Mouse (Mus musculus) frontal cortex, postnatal 10 days (tissue): ENCODE measurements around the gene Sac3d1.

Experiments
- DNase-seq, 2 experiments: peaks; one replicate each; pipeline ENCODE4 v3.0.0; 2022; ENCODE audit warnings: low spot score in 2 of 2, mixed read lengths in 1 of 2

Gene Sac3d1

DNA sequence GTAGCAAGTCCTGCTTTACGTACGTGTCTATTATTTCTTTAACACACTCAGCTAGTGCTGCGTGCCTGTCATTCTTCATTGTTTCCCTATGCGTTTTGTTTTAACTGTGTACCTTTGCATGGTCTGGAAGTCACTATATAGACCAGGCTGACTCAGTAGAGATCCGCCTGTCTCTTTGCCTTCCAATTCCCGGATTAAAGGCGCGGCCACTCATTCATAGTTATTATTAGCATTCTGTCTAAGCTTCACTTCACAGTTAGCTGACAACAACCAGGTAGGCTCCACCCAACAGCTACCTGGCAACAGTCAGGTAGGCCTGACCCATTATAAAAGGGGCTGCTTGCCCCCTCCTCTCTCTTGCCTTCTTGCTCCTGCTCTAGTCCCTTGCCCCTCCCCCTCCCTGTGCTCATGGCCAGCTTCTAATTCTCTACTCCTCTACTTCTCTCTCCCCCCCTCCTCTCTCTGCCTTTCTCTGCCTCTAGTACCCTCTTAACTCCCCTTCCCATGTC is 281 bp upstream of the Sac3d1 start:
- DNase-seq: no peak

DNA sequence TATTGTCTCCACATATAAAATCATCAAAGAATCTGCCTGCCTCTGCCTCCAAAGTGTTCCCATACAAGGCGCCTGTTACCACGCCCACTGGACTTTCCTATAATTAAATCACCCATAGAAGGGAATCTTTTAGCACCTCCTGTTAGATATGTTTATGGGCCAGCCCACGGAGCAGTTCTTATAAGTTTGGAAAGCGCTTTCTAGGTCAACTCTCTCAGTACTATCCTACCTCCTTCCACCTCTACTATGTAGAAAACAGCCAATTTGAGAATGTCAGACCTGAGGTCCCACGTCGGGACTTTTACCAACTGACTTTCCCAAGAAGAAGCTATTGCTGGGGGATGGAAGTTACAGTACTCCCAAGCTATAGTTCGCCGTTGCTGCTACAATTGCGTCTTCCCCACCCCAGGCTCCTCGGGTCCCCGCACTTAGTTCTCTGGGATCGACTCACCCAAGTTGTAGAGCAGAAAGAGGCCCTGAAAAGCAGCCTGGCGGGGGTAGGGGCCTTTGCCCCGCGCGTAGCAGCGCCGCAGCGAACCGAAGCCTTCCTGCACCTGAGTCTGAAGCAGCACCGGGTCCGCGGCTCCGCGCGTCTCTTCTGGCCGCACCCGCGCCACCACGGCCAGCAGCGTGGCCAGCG is 984 bp downstream of the Sac3d1 start:
- DNase-seq: no peak

DNA sequence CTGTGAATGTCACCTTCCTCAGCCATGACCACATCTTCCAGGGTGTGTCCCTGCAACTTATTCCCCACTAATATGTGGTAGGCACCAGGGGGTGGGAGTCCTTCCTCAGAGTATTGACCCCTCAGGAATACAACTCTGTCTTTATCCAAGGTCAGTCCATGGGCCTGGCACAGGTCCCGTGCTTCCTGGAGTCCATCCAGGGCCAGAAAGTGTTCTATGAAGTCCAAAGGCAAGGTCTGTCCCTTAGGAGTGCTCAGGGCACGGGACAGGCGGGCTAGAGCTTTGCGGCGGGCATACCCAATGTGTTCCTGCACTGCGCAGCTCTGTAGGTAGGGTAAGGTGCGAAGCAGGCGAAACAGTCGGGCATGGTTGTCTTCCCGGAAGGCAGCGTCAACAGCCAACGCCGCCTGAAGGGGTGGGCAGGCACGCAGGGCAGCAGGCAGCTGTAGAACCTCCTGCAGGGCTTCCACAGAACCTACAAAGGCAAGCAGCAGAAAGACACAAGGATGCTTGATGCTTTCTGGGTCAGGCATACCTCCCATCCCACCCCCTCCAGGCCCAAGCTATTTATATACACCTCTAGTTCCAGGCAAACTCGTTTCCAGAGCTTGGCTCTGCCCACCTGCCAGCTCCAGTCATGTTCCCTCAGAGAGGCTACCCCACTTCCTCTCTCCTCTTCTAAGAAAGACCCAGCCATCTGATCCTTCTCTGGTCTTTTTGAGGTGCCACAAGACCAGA is 2.2 kb downstream of the Sac3d1 start:
- DNase-seq: no peak

DNA sequence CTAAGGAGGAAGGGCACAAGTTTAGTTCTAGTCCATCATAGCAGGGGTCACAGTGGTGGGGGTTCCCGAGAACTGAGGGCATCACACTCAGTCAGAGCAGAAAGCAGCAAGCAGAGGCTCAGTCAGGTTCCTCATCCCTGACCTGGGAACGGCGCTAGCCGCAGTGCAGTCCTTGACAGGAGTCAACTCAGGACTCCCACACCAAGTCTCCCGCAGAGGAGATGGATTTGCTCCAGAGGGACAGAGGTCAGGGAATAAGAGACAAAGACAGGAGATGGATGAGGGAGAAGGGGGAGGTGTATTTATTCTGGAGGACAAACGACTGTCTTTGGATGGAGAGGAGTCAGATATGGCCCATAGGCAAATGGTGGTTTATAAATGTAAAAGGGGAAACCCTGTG is 5.3 kb downstream of the Sac3d1 start:
- DNase-seq: no peak

DNA sequence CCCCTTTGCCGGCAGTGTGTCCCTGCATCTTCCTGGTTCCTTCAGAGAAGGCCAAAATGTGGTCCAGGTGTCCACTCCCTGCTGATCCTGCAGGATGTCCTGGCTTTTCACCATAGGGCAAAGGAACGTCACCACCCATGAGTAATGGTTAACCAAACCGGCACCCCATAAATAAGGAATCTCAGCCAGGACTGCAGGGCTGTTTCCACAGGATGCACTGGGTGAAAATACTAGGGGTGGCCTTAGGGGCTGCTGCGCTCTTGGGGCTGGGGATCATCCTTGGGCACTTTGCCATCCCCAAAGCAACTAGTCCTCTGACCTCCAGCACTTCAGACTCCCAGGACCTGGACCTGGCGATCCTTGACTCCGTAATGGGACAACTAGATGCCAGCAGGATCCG is 12.9 kb downstream of the Sac3d1 start, which contains the start of gene Naaladl1:
Naaladl1 (plus strand) TSS at position 197 of the 400 bp plus-strand sequence.
- no peak for DNase-seq

DNA sequence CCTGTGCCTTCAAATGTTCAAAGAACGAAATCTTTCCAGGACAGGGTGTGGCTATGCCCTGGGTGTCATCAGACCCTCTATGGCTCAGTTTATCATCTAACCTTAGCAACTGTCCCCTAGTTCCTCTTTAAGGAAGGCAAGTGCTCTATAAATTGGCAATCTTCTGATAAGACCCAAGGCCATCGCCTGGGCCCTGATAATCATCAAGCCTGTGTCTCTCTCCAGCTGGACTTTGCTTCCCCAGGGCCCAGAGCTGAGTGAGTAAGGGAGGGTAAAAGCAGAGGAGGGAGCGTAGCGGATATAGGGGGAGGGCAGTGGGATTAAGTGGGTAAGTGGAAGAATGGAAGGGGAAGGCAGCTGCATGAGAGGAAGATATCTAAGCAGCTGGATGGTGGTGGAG is 14.0 kb downstream of the Sac3d1 start:
- no peak for DNase-seq

DNA sequence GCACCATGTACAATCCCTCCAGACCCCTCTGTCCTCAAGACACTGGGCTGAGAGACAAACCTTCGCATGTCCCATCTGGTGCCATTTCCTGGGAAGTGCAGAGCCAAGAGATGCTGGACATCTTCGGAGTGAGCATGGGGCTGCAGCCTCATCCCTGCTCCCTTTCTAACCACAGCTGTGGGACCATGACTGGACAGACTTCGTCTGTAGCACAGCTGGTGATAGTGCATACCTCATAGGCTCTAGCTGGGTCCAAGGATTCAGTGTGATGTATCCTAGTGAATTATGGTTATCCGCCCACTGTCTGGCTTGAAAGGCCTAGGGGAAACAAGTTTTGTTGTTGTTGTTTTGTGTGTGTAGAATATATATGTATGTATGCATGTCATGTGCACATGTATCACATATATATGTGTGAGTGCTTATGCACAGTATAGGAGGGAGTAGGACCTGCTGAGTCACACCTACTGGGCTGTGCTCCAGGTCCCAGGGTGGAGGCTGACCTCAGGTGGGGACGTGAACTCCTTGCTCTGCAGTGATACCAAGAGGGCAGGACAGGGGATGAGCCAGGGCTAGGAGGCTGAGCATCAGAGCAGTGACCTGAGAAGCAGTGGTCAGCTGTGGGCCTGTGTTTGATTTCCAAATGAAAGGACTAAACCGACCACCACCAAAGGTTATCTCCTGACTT is 16.1 kb downstream of the Sac3d1 start:
- no peak for DNase-seq

DNA sequence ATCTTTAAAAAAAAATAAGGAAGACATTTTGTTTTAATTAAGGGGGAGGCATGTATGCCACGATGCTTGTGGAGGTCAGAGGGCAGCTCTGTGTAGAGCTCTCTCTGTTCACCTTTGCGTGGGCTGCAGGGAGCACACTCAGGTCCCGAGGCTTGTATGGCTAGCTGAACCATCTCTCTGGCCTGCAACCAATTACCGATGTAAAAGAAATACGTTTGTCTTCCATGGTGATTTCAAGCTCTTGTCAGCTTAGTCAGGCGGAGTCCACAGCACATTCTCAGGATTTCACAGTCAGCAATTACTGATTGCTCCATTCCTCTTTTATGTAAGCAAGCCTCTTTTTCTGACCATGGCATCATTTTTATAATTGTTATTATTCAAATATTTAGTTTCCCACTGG is 17.3 kb downstream of the Sac3d1 start:
- DNase-seq: no peak

DNA sequence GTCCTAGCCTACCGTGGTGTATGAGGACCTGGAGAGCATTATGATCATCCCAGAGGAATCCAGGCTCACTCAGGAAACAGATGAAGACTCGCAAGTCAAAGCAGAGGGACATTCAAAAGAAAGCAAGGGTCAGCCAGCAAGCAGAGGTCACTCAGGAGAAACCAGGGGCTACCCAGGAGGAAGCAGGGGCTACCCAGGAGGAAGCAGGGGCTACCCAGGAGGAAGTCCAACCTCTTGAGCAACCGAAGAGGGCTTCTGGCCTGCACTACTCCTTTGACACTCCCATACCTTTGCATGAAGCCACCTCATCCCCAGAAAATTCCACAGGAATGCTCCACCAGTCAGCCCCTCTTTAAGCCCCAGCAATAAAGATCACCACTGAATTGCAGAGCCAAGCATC is 20.6 kb downstream of the Sac3d1 start:
- DNase-seq: no peak

DNA sequence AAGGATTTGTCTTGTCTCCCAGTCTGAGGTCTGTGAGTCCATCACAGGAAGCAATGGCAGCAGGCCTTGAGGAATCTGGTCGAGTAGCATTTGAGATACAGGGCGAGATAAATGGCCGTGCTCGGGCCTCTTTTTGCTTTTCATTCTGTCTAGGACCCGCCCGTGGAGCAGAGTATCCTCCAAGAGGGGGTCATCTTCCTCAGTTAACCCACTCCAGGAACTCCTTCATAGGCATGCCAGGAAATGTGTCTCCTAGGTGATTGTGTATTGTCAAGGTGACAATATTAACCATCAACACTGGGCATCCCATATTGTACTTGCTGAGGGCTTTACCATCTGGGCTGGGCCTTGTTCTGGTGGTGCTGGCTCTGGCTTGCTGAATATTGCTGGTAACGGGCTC is 24.3 kb downstream of the Sac3d1 start, which contains the start of gene AC131692.1:
AC131692.1 (plus strand) TSS at position 301 of the 400 bp plus-strand sequence.
- DNase-seq: no peak

DNA sequence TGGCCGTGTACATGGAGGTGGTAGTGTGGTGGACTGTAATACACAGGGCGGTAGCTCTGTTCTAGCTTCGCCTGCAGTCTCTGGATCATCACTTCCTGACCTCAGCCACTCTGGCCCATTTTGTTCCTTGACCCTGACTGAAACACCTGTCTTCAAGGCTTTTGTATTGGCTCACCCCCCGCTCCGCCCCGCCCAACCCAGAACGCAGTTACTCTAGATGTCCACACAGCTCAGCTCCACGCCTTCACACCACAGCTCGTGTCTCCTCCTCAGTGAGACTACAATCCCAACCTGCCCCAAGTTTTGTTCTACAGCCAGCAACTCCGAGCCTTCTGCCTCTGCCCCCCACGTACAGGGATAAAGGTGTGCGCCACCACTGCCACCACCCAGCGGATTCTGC is 29.6 kb downstream of the Sac3d1 start:
- no peak for DNase-seq

DNA sequence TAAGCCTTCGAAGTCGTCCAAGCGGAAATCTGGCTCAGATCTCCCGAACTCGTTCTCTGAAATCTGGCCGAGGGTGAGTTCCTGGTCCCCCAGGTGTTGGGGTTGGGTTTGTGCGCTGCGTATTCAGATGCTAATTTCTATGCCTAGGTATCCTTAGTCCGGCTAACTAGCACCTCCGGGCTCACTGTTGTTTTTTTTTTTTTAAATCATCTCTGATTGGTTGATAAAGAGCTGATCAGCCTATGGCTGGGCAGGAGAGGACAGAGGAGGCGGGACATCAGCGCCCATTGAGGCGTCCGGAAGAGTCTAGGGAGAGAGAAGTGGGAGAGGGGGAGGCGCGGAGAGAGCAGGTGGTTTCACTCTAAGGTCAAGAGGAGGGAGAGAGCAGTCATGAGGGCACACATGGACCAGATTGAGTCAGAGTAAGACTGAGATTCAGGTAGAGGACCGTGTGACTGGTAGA is 33.0 kb downstream of the Sac3d1 start:
- DNase-seq: peak in 1 of 2 experiments; percentile 48

DNA sequence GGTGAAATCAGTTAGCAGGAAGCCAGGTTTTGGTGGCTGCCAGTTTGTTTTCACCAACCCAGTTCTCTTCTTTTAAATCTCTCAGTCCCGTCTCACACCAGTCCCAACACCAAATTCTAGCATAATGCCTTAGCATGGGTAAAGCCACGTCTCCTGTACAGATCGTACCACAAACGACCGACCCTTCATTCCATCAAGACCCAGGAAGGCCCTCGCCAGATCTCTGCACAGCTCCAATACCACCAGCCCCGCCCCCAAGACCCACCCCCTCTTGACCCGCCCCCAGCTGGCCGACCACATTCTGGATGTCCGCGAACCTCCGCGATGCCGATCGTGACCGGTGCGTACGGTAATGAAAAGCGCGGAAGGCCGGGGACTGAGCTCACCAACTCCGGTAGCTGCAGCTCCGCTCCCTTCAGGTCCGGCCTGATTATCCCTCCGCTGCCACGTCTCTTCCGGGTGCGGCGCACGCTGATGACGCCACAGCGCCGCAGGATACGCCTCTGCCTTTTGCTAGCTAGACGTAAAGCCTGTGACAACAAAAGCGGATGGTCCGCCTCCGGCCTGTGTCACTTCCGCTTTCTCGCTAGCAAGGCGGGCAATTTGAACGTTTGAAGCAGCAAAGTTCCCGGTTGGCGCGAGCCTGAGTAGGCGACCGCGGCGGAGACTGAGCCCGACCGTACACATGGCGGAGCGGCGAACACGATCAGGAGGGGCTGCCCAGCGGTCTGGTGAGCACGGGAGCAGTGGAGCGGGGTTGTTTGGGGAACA is 33.8 kb downstream of the Sac3d1 start, which contains the start of the genes Zfpl1 and Cdca5:
Zfpl1 (minus strand) TSS at position 479 of the 771 bp plus-strand sequence.
Cdca5 (plus strand) TSS at position 506 of the 771 bp plus-strand sequence.
- peak; percentile 96 to 97 for DNase-seq

DNA sequence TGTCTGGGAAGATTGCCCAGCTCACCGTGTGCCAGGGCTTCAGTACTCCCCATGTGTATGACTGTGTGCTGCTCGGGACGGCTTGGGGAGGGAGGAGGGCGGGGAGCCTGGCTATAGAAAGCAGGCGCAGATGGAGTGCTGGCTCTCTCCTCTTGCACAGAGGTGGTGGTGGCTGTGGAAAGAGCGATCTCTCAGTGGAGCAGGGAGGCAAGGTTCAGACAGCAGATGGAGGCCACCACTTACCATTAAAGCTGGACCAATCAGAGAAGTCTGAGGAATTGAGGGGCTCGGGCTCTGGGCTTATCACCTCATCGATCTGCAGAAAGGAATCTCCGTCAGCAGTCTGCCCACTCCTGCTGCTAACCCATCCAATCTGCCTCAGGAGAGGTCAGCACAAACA is 36.3 kb downstream of the Sac3d1 start, which contains the start of gene Gm28374:
Gm28374 (minus strand) TSS at position 101 of the 400 bp plus-strand sequence.
- no peak for DNase-seq

DNA sequence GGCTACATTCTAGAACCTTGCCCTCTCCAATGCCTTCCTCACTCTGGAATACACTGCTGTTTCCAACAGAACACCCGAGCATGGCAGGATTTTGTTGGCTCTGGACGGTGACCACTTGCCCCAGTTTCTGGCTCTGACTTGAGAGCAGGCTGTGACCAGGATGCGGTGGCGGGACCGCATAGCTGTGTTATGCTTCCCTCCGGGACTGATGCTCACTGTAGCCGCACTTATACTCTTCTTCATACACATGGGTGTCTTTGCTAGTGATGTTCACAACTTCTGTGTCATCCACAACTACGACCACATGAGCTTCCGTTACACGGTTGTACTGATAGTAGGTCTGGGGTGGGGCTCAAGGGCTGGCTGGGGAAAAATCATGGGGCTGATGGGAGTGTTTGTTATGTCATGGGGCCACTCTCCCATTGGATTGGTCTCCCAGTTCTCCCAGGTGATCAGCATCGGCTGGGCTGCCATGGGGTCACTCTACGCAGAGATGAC is 38.4 kb downstream of the Sac3d1 start, which contains the start of gene Tmem262:
Tmem262 (plus strand) TSS at position 51 of the 498 bp plus-strand sequence.
- DNase-seq: no peak

DNA sequence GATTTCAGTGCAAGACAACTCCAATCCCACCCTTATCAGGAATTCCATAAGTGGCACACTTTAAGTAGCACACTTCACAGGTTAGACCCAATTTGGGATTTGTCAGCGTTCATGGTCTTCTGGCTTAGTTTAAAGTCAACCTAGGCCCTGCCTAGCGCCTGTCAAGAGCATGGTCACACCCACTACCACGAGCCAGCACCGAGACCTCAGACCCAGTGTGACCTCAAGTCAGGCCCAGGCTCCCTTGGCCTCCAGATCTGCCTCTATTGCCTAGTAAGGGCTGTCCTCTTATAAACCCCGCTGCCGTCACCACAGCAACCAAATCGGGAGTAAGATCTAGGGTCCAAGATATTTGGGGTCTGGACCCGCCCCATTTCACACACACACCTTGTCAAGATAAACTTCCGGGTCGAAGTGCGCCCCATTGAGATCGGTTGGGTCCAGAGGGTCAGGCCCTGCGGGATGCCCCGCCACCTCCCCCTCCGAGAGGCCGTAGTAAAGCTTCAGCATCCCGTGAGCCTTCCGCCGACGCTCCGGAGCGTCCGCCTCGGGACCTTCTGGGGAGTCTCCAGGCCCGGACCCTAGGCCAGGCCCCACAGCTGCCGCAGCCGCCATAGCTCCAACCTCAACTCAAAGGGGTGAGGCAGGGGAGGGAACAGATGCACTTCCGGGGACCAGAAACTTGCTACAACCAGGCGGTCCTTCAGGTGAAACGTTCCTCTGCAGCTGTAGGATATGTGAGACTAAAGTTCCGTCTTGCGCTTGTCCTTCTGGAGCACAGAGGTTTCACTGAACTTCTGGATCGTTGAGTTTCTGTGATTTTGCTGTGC is 41.7 kb downstream of the Sac3d1 start, which contains the start of gene Vps51:
Vps51 (minus strand) TSS at position 668 of the 830 bp plus-strand sequence.
- DNase-seq: peak; percentile 75 to 82

DNA sequence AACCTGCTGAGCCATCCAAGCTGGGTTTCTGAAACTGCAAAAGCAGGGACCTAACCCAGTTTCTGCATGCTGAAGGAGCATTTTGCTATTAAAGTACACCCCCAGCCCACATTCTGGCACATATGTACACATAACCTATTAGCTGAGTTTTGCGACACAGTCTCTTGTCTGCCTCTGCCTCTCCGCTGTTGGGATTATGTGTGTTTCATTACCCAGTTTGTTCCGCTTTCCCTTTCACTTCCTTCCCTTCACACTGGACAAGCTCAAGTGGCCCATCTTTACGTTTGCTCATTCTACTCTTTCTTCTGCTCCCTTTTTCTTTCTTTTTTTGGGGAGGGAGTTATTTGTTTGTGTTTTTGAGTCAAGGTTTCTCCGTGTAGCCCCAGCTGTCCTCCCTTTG is 44.6 kb downstream of the Sac3d1 start:
- DNase-seq: no peak

DNA sequence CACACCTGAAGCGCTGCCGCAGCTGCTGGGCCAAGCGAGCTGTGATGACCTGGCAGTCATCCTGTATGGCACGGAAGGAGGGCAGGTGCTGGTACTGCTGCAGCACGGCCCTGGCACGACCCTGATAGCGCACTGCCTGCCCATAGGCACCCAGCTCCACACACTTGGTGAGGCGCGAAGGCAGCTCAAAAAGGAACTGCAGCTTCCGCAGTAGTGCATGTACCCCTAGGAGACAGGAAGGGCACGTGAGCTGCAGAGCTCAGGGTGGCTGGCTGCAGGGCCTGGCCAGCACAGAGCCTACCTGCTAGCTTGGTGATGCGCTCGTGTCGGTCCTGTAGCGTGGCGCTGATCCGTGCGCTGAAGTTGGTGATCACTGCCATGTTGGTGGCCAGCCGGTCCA is 47.2 kb downstream of the Sac3d1 start:
- DNase-seq: no peak

DNA sequence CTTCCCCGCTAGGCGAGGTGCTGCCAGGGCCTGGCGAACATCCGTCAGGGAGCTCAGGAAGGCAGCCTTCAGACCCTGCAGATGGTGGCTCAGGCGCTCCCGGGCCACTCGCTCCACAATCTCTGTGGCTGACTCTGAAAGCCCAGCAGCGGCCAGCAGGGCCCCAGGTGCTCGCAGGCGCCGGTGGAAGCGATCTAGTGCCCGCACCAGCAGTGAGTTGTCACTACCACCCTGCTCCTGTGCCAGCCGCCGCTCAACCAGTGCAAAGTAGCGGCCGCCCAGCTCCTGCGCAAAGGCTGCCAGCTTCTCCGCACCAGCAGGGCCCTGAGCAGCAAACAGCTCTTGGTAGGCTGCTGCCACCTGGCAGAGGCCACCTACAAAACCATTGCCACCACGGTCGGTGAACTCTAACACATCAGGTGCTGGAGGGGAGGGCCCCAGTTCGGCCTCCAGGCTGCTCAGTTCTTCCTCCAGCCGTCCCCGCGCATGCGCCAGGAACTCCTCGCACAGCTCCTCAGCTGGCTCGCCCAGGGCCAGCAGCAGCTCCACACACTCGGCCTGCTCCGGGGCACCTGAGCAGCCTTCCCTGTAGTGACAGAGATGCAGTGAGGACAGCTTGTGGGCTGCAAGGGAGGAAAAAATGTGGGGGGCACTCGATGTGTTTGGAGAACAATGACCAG is 47.7 kb downstream of the Sac3d1 start:
- no peak for DNase-seq
